Mouse (Mus musculus): ENCODE data around the gene Nlrp1b. TPM values are rescaled to one million over a fixed set of nuclear protein-coding genes. Genes with fewer than 3 reads are reported as not detected.

The Nlrp1b gene
- total RNA-seq (2014; rRNA removed) (not detected in 2 replicates), polyA plus RNA-seq (2015; fragmentation: Nextera tagmentation; extraction: Ambion mirVana) (not detected in 2 replicates)

DNA sequence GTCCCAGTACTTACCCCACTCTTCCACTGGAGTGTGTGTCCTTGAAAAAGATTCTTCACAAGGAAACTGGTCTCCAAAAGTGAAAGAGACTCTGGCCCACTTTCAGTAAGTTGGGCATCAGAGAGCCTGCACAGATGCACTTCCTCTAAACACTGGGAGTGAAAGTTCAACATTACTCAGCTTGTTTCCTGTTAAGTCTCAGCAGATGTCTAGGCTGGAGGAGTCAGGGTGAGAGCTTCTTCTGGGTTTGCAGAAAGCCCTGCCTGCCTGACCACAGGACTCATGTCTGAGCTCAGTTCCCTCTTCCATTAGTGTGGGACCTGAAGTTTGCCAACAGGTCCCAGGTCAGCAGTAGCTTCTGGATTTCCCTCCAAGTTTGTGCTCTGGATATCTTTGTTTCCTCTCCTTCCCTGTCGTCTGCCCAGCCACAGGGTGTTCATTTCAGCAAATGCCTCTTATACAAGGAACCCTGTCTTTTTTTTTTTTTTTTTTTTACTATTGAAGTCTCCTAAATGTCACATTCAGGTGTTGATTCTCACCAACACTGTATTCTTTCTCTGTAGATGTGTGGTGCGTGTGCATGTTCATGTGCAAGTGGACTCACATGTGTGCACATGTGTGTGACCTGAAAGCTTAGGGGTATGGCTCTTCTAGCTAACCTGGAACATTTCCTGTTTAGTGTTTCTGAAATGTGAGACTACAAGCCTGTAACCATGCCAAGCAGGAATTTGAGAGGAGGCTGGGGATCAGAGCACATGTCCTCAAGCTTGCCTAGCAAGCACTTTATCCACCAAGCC is at the start of gene Nlrp1b:
Nlrp1b (minus strand) TSS at position 50 of the 797 bp plus-strand sequence.
- no peak for TF ChIP-seq CTCF (IDR thresholded peaks at IDR 0.05)
- no peaks in the 10 kb centered on the region for H3K27me3 ChIP-seq (ENCODE audit: insufficient read depth, low read length)
- ATAC-seq (ENCODE audit: low FRiP score) = no peak
- no peak within 1 kb of the TSS for H3K27ac ChIP-seq (ENCODE audit: low read depth, low read length)
- DNase-seq (ENCODE audit: low spot score) = no peak
- no peak within 1 kb of the TSS for H3K4me2 ChIP-seq (ENCODE audit: low read depth, low read length, poor library complexity, severe bottlenecking)
- H3K9me3 ChIP-seq (ENCODE audit: low read length) = no peaks in the 10 kb centered on the region
- 88% methylated on average over 2 of the region's 2 CpGs for WGBS
- H3K4me3 ChIP-seq (ENCODE audit: low read depth, low read length) = no peak within 1 kb of the TSS
- no peak within 1 kb of the TSS for H3K9ac ChIP-seq (replicated peaks; ENCODE audit: low read length, poor library complexity, severe bottlenecking)
- H3K36me3 ChIP-seq (ENCODE audit: insufficient read depth, low read length) = no peaks in the 10 kb centered on the region
- no peaks in the 10 kb centered on the region for H3K4me1 ChIP-seq (ENCODE audit: insufficient read depth, low read length)

DNA sequence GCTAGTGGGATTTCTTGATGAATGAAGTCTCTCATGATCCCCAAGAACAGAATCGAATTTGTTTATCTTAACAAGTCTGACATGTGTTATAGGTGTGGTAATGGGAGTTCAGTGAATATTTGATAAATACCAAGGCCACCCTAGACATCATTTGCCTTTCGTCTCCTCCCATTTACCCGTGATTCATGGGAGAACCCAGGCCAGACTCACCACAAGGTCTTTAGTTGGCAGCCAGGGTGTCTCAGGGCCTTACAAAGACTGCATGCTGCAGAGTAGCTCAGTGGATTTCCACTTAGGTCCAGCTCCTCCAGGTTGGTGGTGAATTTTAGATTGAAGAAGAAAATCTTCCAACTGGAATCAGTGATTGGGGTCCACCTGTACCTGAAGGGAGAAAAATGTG is 30.5 kb upstream of the Nlrp1b start:
- no peak for TF ChIP-seq CTCF (IDR thresholded peaks at IDR 0.05)
- ATAC-seq (ENCODE audit: low FRiP score) (no peak), DNase-seq (ENCODE audit: low spot score) (no peak)
- Histone ChIP-seq H3K9ac (replicated peaks; ENCODE audit: low read length, poor library complexity, severe bottlenecking) (no peak overlapping the region), H3K9me3 (ENCODE audit: low read length) (no peaks in the 10 kb centered on the region), H3K27me3 (ENCODE audit: insufficient read depth, low read length) (no peaks in the 10 kb centered on the region), H3K36me3 (ENCODE audit: insufficient read depth, low read length) (no peaks in the 10 kb centered on the region), H3K4me2 (ENCODE audit: low read depth, low read length, poor library complexity, severe bottlenecking) (no peak overlapping the region), H3K27ac (ENCODE audit: low read depth, low read length) (no peak overlapping the region), H3K4me3 (ENCODE audit: low read depth, low read length) (no peak overlapping the region), H3K4me1 (ENCODE audit: insufficient read depth, low read length) (no peaks in the 10 kb centered on the region)
- WGBS = 85% methylated on average over 3 of the region's 3 CpGs

DNA sequence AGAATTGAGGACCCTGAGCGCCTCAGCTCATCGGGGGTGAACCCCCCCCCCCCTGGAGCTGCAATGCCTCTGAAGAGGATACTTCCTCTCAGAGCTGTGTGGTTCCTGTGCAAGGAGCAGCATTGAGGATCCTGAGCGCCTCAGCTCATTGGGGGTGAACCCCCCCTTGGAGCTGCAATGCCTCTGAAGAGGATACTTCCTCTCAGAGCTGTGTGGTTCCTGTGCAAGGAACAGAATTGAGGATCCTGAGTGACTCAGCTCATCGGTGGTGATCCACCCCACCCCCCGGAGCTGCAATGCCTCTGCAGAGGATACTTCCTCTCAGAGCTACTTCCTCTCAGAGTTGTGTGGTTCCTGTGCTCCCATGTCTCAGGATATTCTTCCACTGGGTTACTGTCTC is 20.8 kb upstream of the Nlrp1b start:
- DNase-seq (ENCODE audit: low spot score) (peak; percentile 1), ATAC-seq (ENCODE audit: low FRiP score) (no peak)
- H3K4me1 ChIP-seq (ENCODE audit: insufficient read depth, low read length) = no peaks in the 10 kb centered on the region
- H3K27me3 ChIP-seq (ENCODE audit: insufficient read depth, low read length) = no peaks in the 10 kb centered on the region
- 78% methylated on average over 5 of the region's 5 CpGs for WGBS
- TF ChIP-seq CTCF (IDR thresholded peaks at IDR 0.05) = no peak
- H3K9me3 ChIP-seq (ENCODE audit: low read length) = no peaks in the 10 kb centered on the region
- no peak overlapping the region for H3K4me3 ChIP-seq (ENCODE audit: low read depth, low read length)
- H3K9ac ChIP-seq (replicated peaks; ENCODE audit: low read length, poor library complexity, severe bottlenecking) = no peak overlapping the region
- no peak overlapping the region for H3K4me2 ChIP-seq (ENCODE audit: low read depth, low read length, poor library complexity, severe bottlenecking)
- no peaks in the 10 kb centered on the region for H3K36me3 ChIP-seq (ENCODE audit: insufficient read depth, low read length)
- H3K27ac ChIP-seq (ENCODE audit: low read depth, low read length) = no peak overlapping the region

DNA sequence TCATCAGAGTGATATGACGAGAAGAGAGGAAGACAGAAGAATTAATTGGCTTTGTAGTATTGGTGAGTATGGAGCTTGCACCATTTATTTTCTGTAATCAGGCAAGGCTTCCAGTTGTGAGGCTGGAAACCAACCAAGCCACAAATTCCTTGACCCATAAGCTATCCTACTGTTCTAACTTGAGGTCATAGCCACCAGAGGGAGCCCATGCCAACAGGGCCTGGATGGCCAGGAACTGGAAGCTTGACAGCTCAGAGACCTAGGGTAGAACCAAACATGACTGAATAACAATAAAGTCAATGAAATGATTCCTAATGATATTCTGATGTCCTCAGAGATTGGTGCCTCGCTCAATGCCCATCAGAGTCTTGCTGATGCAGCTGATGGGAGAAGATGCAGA is 5.9 kb downstream of the Nlrp1b start:
- Histone ChIP-seq H3K27me3 (ENCODE audit: insufficient read depth, low read length) (no peaks in the 10 kb centered on the region), H3K4me1 (ENCODE audit: insufficient read depth, low read length) (no peaks in the 10 kb centered on the region), H3K4me2 (ENCODE audit: low read depth, low read length, poor library complexity, severe bottlenecking) (no peak overlapping the region), H3K27ac (ENCODE audit: low read depth, low read length) (no peak overlapping the region), H3K9me3 (ENCODE audit: low read length) (no peaks in the 10 kb centered on the region), H3K4me3 (ENCODE audit: low read depth, low read length) (no peak overlapping the region), H3K36me3 (ENCODE audit: insufficient read depth, low read length) (no peaks in the 10 kb centered on the region), H3K9ac (replicated peaks; ENCODE audit: low read length, poor library complexity, severe bottlenecking) (no peak overlapping the region)
- ATAC-seq (ENCODE audit: low FRiP score) (no peak), DNase-seq (ENCODE audit: low spot score) (no peak)
- 75% methylated on average over 2 of the region's 2 CpGs for WGBS
- peak; percentile 34 for TF ChIP-seq CTCF (IDR thresholded peaks at IDR 0.05)

DNA sequence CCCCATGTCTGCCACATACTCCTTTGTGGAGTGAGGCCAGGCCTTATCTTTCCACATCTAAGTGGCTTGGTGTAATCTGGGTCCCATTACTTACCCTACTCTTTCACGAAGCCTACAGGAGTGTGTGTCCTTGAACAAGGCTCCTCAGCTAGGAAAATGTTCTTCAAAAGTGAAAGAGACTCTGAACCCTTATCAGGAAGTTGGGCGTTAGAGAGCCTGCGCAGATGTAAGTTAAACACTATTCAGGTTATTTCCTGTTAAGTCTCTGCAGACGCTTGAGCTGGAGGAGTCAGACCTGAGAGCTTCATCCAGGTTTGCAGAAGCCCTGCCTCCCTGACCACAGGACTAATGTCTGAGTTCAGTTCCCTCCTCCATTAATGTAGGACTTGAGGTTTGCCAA is 27.8 kb downstream of the Nlrp1b start:
- 80% methylated on average over 4 of the region's 4 CpGs for WGBS
- no peaks in the 10 kb centered on the region for H3K4me1 ChIP-seq (ENCODE audit: insufficient read depth, low read length)
- no peak overlapping the region for H3K4me3 ChIP-seq (ENCODE audit: low read depth, low read length)
- no peak overlapping the region for H3K4me2 ChIP-seq (ENCODE audit: low read depth, low read length, poor library complexity, severe bottlenecking)
- TF ChIP-seq CTCF (IDR thresholded peaks at IDR 0.05) = no peak
- no peaks in the 10 kb centered on the region for H3K9me3 ChIP-seq (ENCODE audit: low read length)
- no peaks in the 10 kb centered on the region for H3K36me3 ChIP-seq (ENCODE audit: insufficient read depth, low read length)
- no peak overlapping the region for H3K27ac ChIP-seq (ENCODE audit: low read depth, low read length)
- H3K9ac ChIP-seq (replicated peaks; ENCODE audit: low read length, poor library complexity, severe bottlenecking) = no peak overlapping the region
- ATAC-seq (ENCODE audit: low FRiP score) (no peak), DNase-seq (ENCODE audit: low spot score) (no peak)
- H3K27me3 ChIP-seq (ENCODE audit: insufficient read depth, low read length) = no peaks in the 10 kb centered on the region

DNA sequence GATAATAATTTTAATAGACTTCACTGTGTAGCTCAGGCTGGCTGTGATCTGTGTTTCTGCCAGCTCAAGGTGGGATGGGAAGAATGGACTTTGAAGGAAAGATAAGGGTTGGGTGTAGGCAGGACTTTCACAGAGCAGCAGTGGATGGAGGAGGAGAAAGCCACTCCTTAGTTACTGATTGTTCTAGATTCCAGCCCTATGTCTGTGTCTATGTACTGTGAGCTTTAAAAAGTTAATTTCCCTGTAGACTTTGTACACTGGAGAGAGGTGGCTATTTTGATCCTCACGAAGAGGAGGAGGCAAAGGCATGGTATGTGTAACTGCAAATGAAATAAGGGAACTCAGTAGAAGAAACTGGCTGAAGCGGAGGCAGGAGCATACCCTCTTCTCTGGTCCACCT is 31.2 kb downstream of the Nlrp1b start:
- Histone ChIP-seq H3K27ac (ENCODE audit: low read depth, low read length) (no peak overlapping the region), H3K4me3 (ENCODE audit: low read depth, low read length) (no peak overlapping the region), H3K27me3 (ENCODE audit: insufficient read depth, low read length) (no peaks in the 10 kb centered on the region), H3K4me1 (ENCODE audit: insufficient read depth, low read length) (no peaks in the 10 kb centered on the region), H3K4me2 (ENCODE audit: low read depth, low read length, poor library complexity, severe bottlenecking) (no peak overlapping the region), H3K36me3 (ENCODE audit: insufficient read depth, low read length) (no peaks in the 10 kb centered on the region), H3K9me3 (ENCODE audit: low read length) (no peaks in the 10 kb centered on the region), H3K9ac (replicated peaks; ENCODE audit: low read length, poor library complexity, severe bottlenecking) (no peak overlapping the region)
- ATAC-seq (ENCODE audit: low FRiP score) (no peak), DNase-seq (ENCODE audit: low spot score) (no peak)
- TF ChIP-seq CTCF (IDR thresholded peaks at IDR 0.05) = no peak
- WGBS = 95% methylated on average over 2 of the region's 2 CpGs
